Comparison of ENCODE assay signal across 1 mouse cellular context in genomic region chr8:129234027-129234733, GRCm38 (mm10).
TF ChIP-seq lines count a peak whose summit lies in the region.

2610044O15Rik8 (minus strand) TSS chr8:129234406.

TF ChIP-seq in MEL, 35 proteins besides CTCF, POLR2A, EP300 and RAD21 (continued from another document):
- TF ChIP-seq UBTF (IDR thresholded peaks at IDR 0.05; ENCODE audit: borderline replicate concordance, insufficient read depth, low read depth, low read length): no peak
- no peak; the same call in 1 of the 2 replicates for TF ChIP-seq MXI1 (IDR thresholded peaks at IDR 0.05; ENCODE audit: low read depth, low read length)
- peak; percentile 58; the same call in 1 of the 2 replicates for TF ChIP-seq MAX (IDR thresholded peaks at IDR 0.05; ENCODE audit: low read length)
- no peak for TF ChIP-seq BHLHE40 (IDR thresholded peaks at IDR 0.05; ENCODE audit: borderline replicate concordance, low read depth, low read length)
